Mouse (Mus musculus) gastrocnemius, adult 18-20 months (tissue): ENCODE results near the gene Kntc1. TPM values are rescaled to one million over a fixed set of nuclear protein-coding genes. Genes with fewer than 3 reads are reported as not detected.
"Not testable (repeated sequence)": the region's sequence is repeated elsewhere in the genome, so short reads cannot be mapped to it uniquely, and the experiment has no call there.

ENCODE experiments used
- DNase-seq: peaks from one replicate; pipeline ENCODE4 v3.0.0; 2021; ENCODE audit warnings: low spot score
- long read RNA-seq, 2 experiments: library from polyadenylated mRNA; stranded (forward); transcript quantifications; one replicate each; pipeline ENCODE4 v2.0.0; 2021
- total RNA-seq, 2 experiments: library from RNA; stranded (reverse); gene quantifications; 2 replicates each; pipeline ENCODE4 v1.2.3; 2021

Kntc1 gene
- under 1 TPM; 0.09 to 0.14 TPM for total RNA-seq
- long read RNA-seq, experiment 1: 0 reads
- long read RNA-seq, experiment 2: 0 reads

DNA sequence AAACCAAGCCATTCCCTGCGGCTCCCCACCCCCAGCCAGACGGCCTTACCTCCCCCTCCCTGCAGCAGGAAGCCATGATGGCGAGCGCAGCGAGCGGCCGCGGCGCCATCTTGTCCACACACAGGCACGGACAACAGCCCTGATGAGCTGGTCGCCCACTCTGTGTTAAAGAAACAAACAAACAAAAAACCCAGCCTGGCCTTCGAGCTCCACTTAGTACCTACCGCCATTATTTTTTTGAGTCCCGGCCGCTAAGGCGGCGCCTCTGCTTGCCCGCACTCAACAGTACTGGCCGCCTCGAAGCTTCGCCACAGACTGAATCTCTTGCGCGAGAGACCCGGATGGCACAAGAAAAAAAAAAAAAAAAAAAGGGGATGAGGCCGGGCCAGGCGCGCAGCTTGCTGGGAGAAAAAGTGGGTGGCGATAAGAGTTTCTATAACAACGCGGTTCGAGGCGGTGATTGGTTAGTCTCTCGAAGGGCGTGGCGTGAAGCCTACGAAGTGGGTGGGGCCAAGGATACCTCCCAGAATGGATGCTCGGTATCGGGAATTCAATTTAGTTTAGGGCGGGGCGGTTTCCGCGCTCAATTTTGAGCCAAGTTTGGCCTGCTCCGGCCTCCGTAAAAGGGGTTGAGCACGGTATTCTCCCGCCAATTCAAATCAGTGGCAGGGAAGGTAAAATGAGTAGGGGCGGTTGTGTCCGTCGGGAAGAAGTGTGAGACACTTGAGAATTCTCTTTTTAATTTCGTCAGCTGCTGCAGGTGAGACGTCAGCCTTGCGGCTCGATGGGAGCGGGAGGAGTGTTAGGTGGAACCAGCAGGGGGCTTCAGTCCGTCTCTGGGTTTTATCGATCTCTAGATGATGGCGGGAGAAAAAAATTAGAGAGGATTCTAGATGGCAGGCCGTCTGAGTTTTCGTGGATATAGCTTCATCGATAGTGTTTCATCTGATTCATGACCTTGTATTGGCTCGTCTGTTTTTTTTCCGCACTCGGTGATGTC, at the start of gene Kntc1, which contains the start of gene Rsrc2:
TSS of gene Kntc1 (plus strand) at position 652 of the 1,000 bp plus-strand sequence.
TSS of gene Rsrc2 (minus strand) at position 350 of the 1,000 bp plus-strand sequence.
- peak; percentile 100 for DNase-seq

DNA sequence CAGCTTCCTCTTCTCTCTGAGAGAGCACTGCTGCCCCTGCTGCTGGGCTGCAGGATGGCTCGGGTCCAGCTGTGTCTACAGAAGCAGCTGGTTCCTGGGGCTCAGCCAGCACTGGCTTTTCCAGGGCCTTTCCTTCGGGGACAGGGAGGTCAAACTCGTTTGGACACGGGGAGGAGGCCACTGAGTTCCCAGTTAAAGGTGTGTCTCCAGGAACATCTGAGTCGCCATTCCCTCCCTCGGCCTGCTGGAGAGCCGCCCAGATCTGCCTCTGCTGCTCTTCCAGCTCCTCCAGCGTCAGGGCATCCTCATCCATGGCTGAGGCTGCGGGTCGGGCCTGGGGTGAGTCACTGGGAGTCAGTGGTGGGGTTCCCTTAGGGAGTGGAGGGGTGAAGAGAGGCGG, 48.9 kb upstream of the Kntc1 start:
- peak; percentile 78 for DNase-seq

DNA sequence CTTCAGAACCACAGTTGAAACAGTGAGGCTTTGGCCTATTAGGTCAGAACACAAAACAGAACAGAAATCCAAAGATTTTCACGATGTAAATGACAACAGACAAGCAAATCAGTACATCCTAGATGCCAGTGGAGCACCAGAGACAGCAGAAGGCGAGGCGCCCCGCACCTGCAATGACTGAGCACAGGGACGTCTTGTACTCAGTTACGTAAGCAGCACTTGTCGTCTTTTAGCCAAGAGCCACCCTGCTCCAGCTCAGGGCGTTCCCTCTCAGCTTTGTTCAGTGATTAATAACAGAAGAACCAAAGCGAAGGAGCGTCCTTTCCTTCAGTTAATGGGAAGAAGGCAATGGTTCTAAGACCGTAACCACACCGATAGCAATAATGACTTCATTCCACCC, 40.9 kb upstream of the Kntc1 start:
- DNase-seq: peak; percentile 59

DNA sequence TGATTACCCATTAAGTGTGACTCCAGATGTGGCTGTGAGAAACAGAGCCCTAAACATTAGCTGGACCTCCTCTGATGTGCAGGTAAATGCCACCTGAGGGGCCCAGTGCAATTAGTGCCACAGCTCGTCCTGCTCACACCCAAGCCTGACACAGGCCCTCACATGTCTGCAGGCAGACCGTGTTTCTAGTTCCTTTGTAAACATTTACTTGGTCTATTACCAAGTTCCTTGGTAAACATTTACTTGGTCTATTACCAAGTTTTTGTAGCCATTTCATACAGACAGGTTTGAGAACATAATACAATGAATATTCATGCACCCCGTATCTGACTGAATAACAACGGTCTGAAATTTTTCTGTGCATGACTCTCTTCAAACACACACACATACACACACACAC, 39.9 kb upstream of the Kntc1 start:
- no peak for DNase-seq

DNA sequence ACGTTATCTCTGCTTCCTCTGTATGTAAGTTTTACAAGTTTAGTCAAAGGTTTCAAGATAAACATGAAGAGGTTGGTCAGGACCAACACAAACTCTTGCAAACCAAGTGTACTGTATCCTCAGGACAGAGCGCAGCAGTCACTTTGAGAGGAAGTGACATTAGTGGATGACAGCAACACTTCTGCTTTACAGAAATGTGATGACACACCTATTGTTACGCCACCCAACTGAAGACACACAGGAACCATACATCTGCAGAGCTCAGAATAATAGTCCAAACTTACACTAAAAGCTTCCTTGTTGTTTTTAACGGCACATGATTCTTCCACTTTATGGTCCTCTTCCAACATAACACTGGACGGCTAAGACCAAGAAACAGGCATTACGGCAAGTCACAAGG, 35.7 kb upstream of the Kntc1 start:
- DNase-seq: no peak

- DNase-seq: no peak
Observed at GRCm38 (mm10) chr5:123714622-123715021, 34.9 kb upstream of the Kntc1 start.

DNA sequence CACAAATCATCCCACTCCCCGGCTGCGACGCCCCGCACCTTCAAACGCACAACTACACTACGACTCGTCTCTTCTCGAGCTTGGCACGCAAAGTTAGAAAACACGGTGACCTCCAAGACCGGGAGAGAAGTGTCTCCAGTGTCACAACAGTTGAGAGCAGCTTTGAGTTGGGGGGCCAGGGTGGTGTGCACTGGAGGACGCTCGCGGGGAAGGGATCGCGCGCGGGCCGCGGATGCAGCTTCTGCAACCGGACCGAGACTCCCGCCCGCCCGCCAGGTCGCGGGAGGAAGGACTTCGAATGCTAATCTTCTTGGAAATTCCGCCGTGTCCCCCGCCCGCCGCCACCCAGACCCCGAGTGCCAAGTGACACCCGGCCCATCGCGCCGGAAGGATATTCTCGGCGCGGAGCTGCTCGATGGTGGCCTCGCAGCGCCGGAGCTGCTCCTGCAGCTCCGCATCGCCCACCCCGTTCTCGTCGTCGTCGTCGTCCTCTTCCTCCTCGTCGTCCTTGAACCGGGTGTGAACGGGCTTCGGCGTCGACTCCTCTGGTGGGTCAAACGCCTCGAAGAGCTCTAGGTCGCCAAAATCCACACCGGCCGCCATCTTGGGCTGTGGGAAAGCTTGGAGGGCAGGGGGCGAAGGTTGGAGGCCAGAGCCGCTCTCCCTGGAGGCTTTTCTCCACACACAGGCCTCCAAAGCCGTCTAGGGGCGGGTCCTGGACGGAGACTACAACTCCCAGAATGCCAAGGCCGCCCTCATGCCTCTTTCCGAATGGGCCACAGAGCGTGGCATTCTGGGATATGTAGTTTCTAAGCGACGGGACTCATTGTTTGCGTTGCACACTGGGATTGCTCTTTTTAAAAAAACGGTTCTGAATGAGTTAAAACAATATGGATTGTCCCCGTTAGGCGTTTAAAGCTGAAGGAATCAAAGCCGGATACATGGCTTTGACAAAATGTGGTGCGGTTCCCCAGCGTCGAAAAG, 28.9 kb upstream of the Kntc1 start, which contains the start of gene Zcchc8:
TSS of gene Zcchc8 (minus strand) at position 773 of the 984 bp plus-strand sequence.
- DNase-seq: peak; percentile 98

GRCm38 (mm10) chr5:123723816-123724215, 25.7 kb upstream of the Kntc1 start:
- DNase-seq: not testable (repeated sequence)

DNA sequence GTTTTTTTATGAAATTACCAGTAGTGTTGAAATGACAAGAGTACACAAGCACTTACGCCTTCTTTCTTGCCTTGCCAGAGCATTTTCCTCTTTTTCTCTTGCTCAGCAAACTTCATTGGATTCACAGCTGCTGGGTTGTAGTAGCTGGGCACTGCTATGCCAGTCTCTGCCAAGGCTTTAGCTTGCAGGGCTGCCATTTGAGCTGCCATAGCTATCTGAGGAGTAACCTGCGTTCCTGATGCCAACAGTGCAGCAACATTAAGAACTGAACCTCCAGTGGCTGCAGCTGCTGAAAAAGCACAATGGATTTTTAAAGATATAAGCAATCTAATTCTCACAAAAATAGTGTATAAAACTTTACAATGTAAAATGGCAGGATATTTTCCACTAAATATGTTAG, 18.5 kb upstream of the Kntc1 start:
- DNase-seq: peak; percentile 29

- peak; percentile 34 for DNase-seq
Observed at GRCm38 (mm10) chr5:123744358-123744757, 5.2 kb upstream of the Kntc1 start.

GRCm38 (mm10) chr5:123746253-123746652, 3.3 kb upstream of the Kntc1 start:
- DNase-seq: no peak

- no peak for DNase-seq
Observed at GRCm38 (mm10) chr5:123747604-123748003, 1.9 kb upstream of the Kntc1 start.

DNA sequence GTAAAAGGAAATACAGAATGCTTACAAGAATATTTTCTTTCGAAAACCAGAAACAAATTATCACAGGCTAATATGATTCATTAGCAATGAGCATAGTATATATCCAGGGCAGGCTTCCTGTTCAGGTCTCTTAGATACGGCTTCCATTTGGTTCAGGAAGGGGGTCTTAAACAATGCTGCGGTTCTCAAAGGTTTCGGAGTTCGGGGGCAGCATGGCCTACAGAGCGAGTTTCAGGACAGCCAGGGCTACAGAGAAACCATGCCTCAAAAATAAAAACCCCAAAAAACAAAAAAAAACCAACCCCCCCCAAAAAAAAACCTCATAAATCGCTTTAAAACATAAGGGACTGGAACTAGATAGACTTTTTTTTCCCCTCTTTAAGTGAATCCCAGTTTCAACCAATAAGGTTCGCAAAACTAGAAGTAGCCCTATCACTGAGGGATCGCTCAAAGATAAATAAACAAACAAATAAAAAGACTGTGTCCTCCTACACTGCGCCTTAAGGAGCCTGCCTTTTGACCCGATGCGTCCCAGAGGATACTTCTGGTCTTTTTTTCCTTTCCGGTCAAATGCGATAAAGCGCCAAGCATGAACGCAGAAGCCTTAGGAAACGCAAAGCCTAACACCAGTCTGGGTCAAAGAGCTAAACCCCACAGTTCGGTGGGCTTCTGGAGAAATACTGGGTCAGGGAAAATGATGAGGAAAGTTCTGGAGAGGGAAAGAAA, 1.0 kb upstream of the Kntc1 start:
- DNase-seq: peak; percentile 43

- DNase-seq: no peak
Observed at GRCm38 (mm10) chr5:123765506-123765905, 16.0 kb downstream of the Kntc1 start.

DNA sequence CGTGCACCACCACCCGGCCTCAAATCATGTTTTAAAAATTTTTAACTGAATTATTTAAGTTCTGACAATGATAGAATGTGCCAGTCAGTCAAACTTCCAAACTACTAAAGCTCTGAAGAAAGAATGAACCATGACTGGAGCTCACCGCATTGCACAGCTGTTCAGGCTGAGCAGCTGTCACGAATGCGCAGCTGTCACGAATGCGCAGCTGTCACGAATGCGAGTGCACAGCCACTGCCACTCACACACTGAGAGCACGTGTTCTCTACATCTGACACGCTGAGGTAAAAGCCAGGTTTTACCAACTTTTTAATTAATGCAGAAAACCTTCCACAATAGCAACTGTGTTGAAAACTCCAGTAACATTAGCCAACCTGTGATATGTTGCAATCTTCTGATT, 16.9 kb downstream of the Kntc1 start:
- not testable (repeated sequence) for DNase-seq

- no peak for DNase-seq
Observed at GRCm38 (mm10) chr5:123773441-123773840, 23.9 kb downstream of the Kntc1 start.

- no peak for DNase-seq
Observed at GRCm38 (mm10) chr5:123780716-123781115, 31.2 kb downstream of the Kntc1 start.

DNA sequence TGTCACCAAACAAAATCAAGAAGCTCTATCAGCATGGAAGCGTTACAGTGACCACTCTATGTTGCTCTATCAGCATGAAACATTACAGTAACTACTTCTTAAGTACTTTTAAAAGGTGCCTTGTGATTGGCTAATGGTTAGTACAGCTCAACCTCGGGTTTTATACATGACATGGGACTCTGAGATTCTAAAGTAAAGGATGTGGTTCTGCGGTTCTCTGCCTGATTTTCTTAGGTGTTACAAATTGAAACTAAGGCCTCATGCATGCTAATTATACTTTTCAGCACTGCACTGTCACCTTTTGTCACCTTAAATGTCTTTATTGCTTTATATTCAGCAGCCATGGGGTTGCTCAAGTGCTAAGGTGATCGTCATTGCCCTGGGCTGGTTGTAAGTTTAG, 32.3 kb downstream of the Kntc1 start:
- no peak for DNase-seq

- DNase-seq: no peak
Observed at GRCm38 (mm10) chr5:123788976-123789375, 39.5 kb downstream of the Kntc1 start.

GRCm38 (mm10) chr5:123793081-123793480, 43.6 kb downstream of the Kntc1 start:
- DNase-seq: no peak

GRCm38 (mm10) chr5:123806334-123806733, 56.8 kb downstream of the Kntc1 start:
- no peak for DNase-seq
